Mouse (Mus musculus): ENCODE results near the gene Klc4. TPM values are rescaled to one million over a fixed set of nuclear protein-coding genes. Genes with fewer than 3 reads are reported as not detected.

Klc4 gene
- 0.33 TPM for polyA plus RNA-seq (2014; fragmentation: Illumina TruSeq; extraction: RNeasy Lipid Tissue Mini Kit (QIAGEN cat#74804); ENCODE audit: low replicate concordance)

GRCm38 (mm10) chr17:46645561-46646321, at the start of gene Klc4, which contains the start of gene Mrpl2:
Gene Klc4, minus strand, starts transcription at chr17:46646022.
Gene Mrpl2, plus strand, starts transcription at chr17:46646229.

GRCm38 (mm10) chr17:46680760-46681373, 35.0 kb upstream of the Klc4 start, which contains the start of gene Klhdc3:
Gene Klhdc3, minus strand, starts transcription at chr17:46680914.

GRCm38 (mm10) chr17:46678416-46678815, 32.6 kb upstream of the Klc4 start, which contains the start of gene Mea1:
Gene Mea1, plus strand, starts transcription at chr17:46678793.

GRCm38 (mm10) chr17:46673850-46674529, 28.2 kb upstream of the Klc4 start, which contains the start of gene Rrp36:
Gene Rrp36, minus strand, starts transcription at chr17:46674352.

GRCm38 (mm10) chr17:46650232-46651031, 4.6 kb upstream of the Klc4 start, which contains the start of gene Cul7:
Gene Cul7, plus strand, starts transcription at chr17:46650337.

GRCm38 (mm10) chr17:46628791-46629684, 16.8 kb downstream of the Klc4 start, which contains the start of gene Ptk7:
Gene Ptk7, minus strand, starts transcription at chr17:46629504.

Other genes with a start within 250 kb of the Klc4 start
- not detected for gene Crip3, start 217.1 kb downstream of the Klc4 start, polyA plus RNA-seq (2014; fragmentation: Illumina TruSeq; extraction: RNeasy Lipid Tissue Mini Kit (QIAGEN cat#74804); ENCODE audit: low replicate concordance)
- not detected for gene Slc22a7, start 207.6 kb downstream of the Klc4 start, polyA plus RNA-seq (2014; fragmentation: Illumina TruSeq; extraction: RNeasy Lipid Tissue Mini Kit (QIAGEN cat#74804); ENCODE audit: low replicate concordance)
- not detected for gene Ttbk1, start 158.3 kb downstream of the Klc4 start, polyA plus RNA-seq (2014; fragmentation: Illumina TruSeq; extraction: RNeasy Lipid Tissue Mini Kit (QIAGEN cat#74804); ENCODE audit: low replicate concordance)
- gene Dnph1, start 149.3 kb downstream of the Klc4 start, polyA plus RNA-seq (2014; fragmentation: Illumina TruSeq; extraction: RNeasy Lipid Tissue Mini Kit (QIAGEN cat#74804); ENCODE audit: low replicate concordance), result 2.1 TPM
- gene Cul9, start 99.6 kb downstream of the Klc4 start, polyA plus RNA-seq (2014; fragmentation: Illumina TruSeq; extraction: RNeasy Lipid Tissue Mini Kit (QIAGEN cat#74804); ENCODE audit: low replicate concordance), result not detected
- 0.15 TPM for gene Srf, start 89.8 kb downstream of the Klc4 start, polyA plus RNA-seq (2014; fragmentation: Illumina TruSeq; extraction: RNeasy Lipid Tissue Mini Kit (QIAGEN cat#74804); ENCODE audit: low replicate concordance)
- gene Ptk7, start 16.5 kb downstream of the Klc4 start, polyA plus RNA-seq (2014; fragmentation: Illumina TruSeq; extraction: RNeasy Lipid Tissue Mini Kit (QIAGEN cat#74804); ENCODE audit: low replicate concordance), result not detected
- not detected for gene Mrpl2, start 207 bp upstream of the Klc4 start, polyA plus RNA-seq (2014; fragmentation: Illumina TruSeq; extraction: RNeasy Lipid Tissue Mini Kit (QIAGEN cat#74804); ENCODE audit: low replicate concordance)
- not detected for gene Cul7, start 4.3 kb upstream of the Klc4 start, polyA plus RNA-seq (2014; fragmentation: Illumina TruSeq; extraction: RNeasy Lipid Tissue Mini Kit (QIAGEN cat#74804); ENCODE audit: low replicate concordance)
- 2.2 TPM for gene Rrp36, start 28.3 kb upstream of the Klc4 start, polyA plus RNA-seq (2014; fragmentation: Illumina TruSeq; extraction: RNeasy Lipid Tissue Mini Kit (QIAGEN cat#74804); ENCODE audit: low replicate concordance)
- 1.9 TPM for gene Mea1, start 32.8 kb upstream of the Klc4 start, polyA plus RNA-seq (2014; fragmentation: Illumina TruSeq; extraction: RNeasy Lipid Tissue Mini Kit (QIAGEN cat#74804); ENCODE audit: low replicate concordance)
- gene Klhdc3, start 34.9 kb upstream of the Klc4 start, polyA plus RNA-seq (2014; fragmentation: Illumina TruSeq; extraction: RNeasy Lipid Tissue Mini Kit (QIAGEN cat#74804); ENCODE audit: low replicate concordance), result 4.2 TPM
- 9.8 TPM for gene Ppp2r5d, start 59.1 kb upstream of the Klc4 start, polyA plus RNA-seq (2014; fragmentation: Illumina TruSeq; extraction: RNeasy Lipid Tissue Mini Kit (QIAGEN cat#74804); ENCODE audit: low replicate concordance)
- gene Pex6, start 65.4 kb upstream of the Klc4 start, polyA plus RNA-seq (2014; fragmentation: Illumina TruSeq; extraction: RNeasy Lipid Tissue Mini Kit (QIAGEN cat#74804); ENCODE audit: low replicate concordance), result not detected
- gene Gnmt, start 83.1 kb upstream of the Klc4 start, polyA plus RNA-seq (2014; fragmentation: Illumina TruSeq; extraction: RNeasy Lipid Tissue Mini Kit (QIAGEN cat#74804); ENCODE audit: low replicate concordance), result not detected
- gene Cnpy3, start 106.2 kb upstream of the Klc4 start, polyA plus RNA-seq (2014; fragmentation: Illumina TruSeq; extraction: RNeasy Lipid Tissue Mini Kit (QIAGEN cat#74804); ENCODE audit: low replicate concordance), result 1.9 TPM
- gene Ptcra, start 117.7 kb upstream of the Klc4 start, polyA plus RNA-seq (2014; fragmentation: Illumina TruSeq; extraction: RNeasy Lipid Tissue Mini Kit (QIAGEN cat#74804); ENCODE audit: low replicate concordance), result not detected
- gene 2310039H08Rik, start 126.6 kb upstream of the Klc4 start, polyA plus RNA-seq (2014; fragmentation: Illumina TruSeq; extraction: RNeasy Lipid Tissue Mini Kit (QIAGEN cat#74804); ENCODE audit: low replicate concordance), result 11.9 TPM
- gene Rpl7l1, start 136.7 kb upstream of the Klc4 start, polyA plus RNA-seq (2014; fragmentation: Illumina TruSeq; extraction: RNeasy Lipid Tissue Mini Kit (QIAGEN cat#74804); ENCODE audit: low replicate concordance), result 16.6 TPM
- gene Bicral, start 212.5 kb upstream of the Klc4 start, polyA plus RNA-seq (2014; fragmentation: Illumina TruSeq; extraction: RNeasy Lipid Tissue Mini Kit (QIAGEN cat#74804); ENCODE audit: low replicate concordance), result 5.5 TPM
- gene Tbcc, start 244.7 kb upstream of the Klc4 start, polyA plus RNA-seq (2014; fragmentation: Illumina TruSeq; extraction: RNeasy Lipid Tissue Mini Kit (QIAGEN cat#74804); ENCODE audit: low replicate concordance), result 0.52 TPM

Data from small intestine, adult 10 weeks (tissue).